Mouse (Mus musculus) megakaryocyte progenitor cell, adult 5-6 weeks (primary cell): ENCODE data around the gene Cenpk. TPM values are rescaled to one million over a fixed set of nuclear protein-coding genes. Genes with fewer than 3 reads are reported as not detected.

ENCODE experiments used
- total RNA-seq, 2 experiments: library from RNA; stranded (forward) in 1 of 2; stranded (reverse) in 1 of 2; fragments of 157-497, 149-512 nt in 1 of 2; fragments of 200-1000 nt in 1 of 2; gene quantifications; 2 replicates each; pipeline versions ENCODE4 v1.2.3 to v1.2.4; 2015 to 2017

Cenpk gene
- total RNA-seq, 2 experiments from 2014 or later = 43.9 to 101 TPM

Other genes with a start within 250 kb of the Cenpk start
- 33.0 and 38.0 TPM in 2 replicates for gene Nln, start 119.0 kb upstream of the Cenpk start, total RNA-seq (2015)
- 39.1 and 46.9 TPM in 2 replicates for gene Nln, start 119.0 kb upstream of the Cenpk start, total RNA-seq (2017)
- not detected in 2 replicates for gene Sgtb, start 118.9 kb upstream of the Cenpk start, total RNA-seq (2015)
- 0.34 TPM in 1 of 2 replicates, not detected in the other for gene Sgtb, start 118.9 kb upstream of the Cenpk start, total RNA-seq (2017)
- 59.3 and 63.4 TPM in 2 replicates for gene Trappc13, start 50.1 kb upstream of the Cenpk start, total RNA-seq (2015)
- gene Trappc13, start 50.1 kb upstream of the Cenpk start, total RNA-seq (2017) = 67.6 and 69.5 TPM in 2 replicates
- 12.8 and 12.9 TPM in 2 replicates for gene Trim23, start 49.8 kb upstream of the Cenpk start, total RNA-seq (2015)
- gene Trim23, start 49.8 kb upstream of the Cenpk start, total RNA-seq (2017) = 20.8 and 22.2 TPM in 2 replicates
- 45.7 and 48.1 TPM in 2 replicates for gene Ppwd1, start 232 bp downstream of the Cenpk start, total RNA-seq (2015)
- 33.0 and 44.7 TPM in 2 replicates for gene Ppwd1, start 232 bp downstream of the Cenpk start, total RNA-seq (2017)
- gene Adamts6, start 59.2 kb downstream of the Cenpk start, total RNA-seq (2015) = 0.99 and 2.3 TPM in 2 replicates
- gene Adamts6, start 59.2 kb downstream of the Cenpk start, total RNA-seq (2017) = 1.5 and 2.5 TPM in 2 replicates